Mouse (Mus musculus) gastrocnemius, postnatal 14 days (tissue): Measurements from ENCODE around the gene Tdrd7. TPM values are rescaled to one million over a fixed set of nuclear protein-coding genes. Genes with fewer than 3 reads are reported as not detected.

Experiments
- DNase-seq: peaks from one replicate; pipeline ENCODE4 v3.0.0; 2021; ENCODE audit warnings: mixed read lengths
- intact Hi-C: fragments of 180-260 bp; cut with DNase I; formaldehyde crosslinking; loops from one replicate; pipeline ENCODE4 v1.15.1; 2025; ENCODE audit warnings: low total_unique reads
- total RNA-seq, 2 experiments: library from RNA; stranded (reverse); gene quantifications; 2 replicates each; pipeline ENCODE4 v1.2.3; 2021

The Tdrd7 gene
- total RNA-seq, 2 experiments from 2014 or later = 8.2 to 9.3 TPM

GRCm38 (mm10) chr4:45970048-45970560 lies 5.0 kb downstream of the Tdrd7 start:
- no peak for DNase-seq
- intact Hi-C loops = loop anchor here (10.0 kb wide), 2 partner anchors 55 to 155 kb away; no protein-coding TSS in a partner anchor

GRCm38 (mm10) chr4:45971806-45972447 lies 6.8 kb downstream of the Tdrd7 start:
- intact Hi-C loops = loop anchor here (10.0 kb wide), 2 partner anchors 53 to 153 kb away; no protein-coding TSS in a partner anchor

GRCm38 (mm10) chr4:45972448-45972854 lies 7.3 kb downstream of the Tdrd7 start:
- intact Hi-C loops = loop anchor here (10.0 kb wide), 2 partner anchors 52 to 152 kb away; no protein-coding TSS in a partner anchor
- peak; percentile 65 for DNase-seq

More at GRCm38 (mm10) chr4:45971806-45972447, 6.8 kb downstream of the Tdrd7 start:
- peak; percentile 99 for DNase-seq

- intact Hi-C loops = loop anchor here (10.0 kb wide), 2 partner anchors 52 to 152 kb away; no protein-coding TSS in a partner anchor
- no peak for DNase-seq
These were observed 7.8 kb downstream of the Tdrd7 start for GRCm38 (mm10) chr4:45972951-45973350.

- intact Hi-C loops = loop anchor here (10.0 kb wide), 2 partner anchors 48 to 148 kb away; no protein-coding TSS in a partner anchor
- no peak for DNase-seq
These were observed 12.0 kb downstream of the Tdrd7 start for GRCm38 (mm10) chr4:45976931-45977667.

GRCm38 (mm10) chr4:45979916-45980315 lies 14.8 kb downstream of the Tdrd7 start:
- intact Hi-C loops = loop anchor here (10.0 kb wide), 2 partner anchors 45 to 145 kb away; no protein-coding TSS in a partner anchor
- DNase-seq = no peak

- intact Hi-C loops = no loop called here
- no peak for DNase-seq
These were observed 15.9 kb downstream of the Tdrd7 start for GRCm38 (mm10) chr4:45981054-45981453.

GRCm38 (mm10) chr4:45990427-45991135 lies 25.4 kb downstream of the Tdrd7 start:
- intact Hi-C loops = no loop called here
- DNase-seq = no peak

- intact Hi-C loops = no loop called here
- no peak for DNase-seq
These were observed 33.4 kb downstream of the Tdrd7 start for GRCm38 (mm10) chr4:45998536-45998935.

- intact Hi-C loops = no loop called here
- no peak for DNase-seq
These were observed 43.1 kb downstream of the Tdrd7 start for GRCm38 (mm10) chr4:46008142-46008793.

- intact Hi-C loops = loop anchor here (10.0 kb wide), 1 partner anchor 67 kb away; no protein-coding TSS in a partner anchor
- no peak for DNase-seq
These were observed 46.6 kb downstream of the Tdrd7 start for GRCm38 (mm10) chr4:46011698-46012097.

GRCm38 (mm10) chr4:46015605-46016004 lies 50.5 kb downstream of the Tdrd7 start:
- no peak for DNase-seq
- intact Hi-C loops = loop anchor here (10.0 kb wide), 1 partner anchor 71 kb away; no protein-coding TSS in a partner anchor

- intact Hi-C loops = loop anchor here (10.0 kb wide), 1 partner anchor 48 kb away; no protein-coding TSS in a partner anchor
- no peak for DNase-seq
These were observed 57.9 kb downstream of the Tdrd7 start for GRCm38 (mm10) chr4:46023021-46023481.

- DNase-seq = no peak
- intact Hi-C loops = loop anchor here (10.0 kb wide), 1 partner anchor 51 kb away; no protein-coding TSS in a partner anchor
These were observed 60.8 kb downstream of the Tdrd7 start for GRCm38 (mm10) chr4:46025893-46026292.

GRCm38 (mm10) chr4:46028224-46028623 lies 63.1 kb downstream of the Tdrd7 start:
- intact Hi-C loops = loop anchor here (10.0 kb wide), 1 partner anchor 53 kb away; no protein-coding TSS in a partner anchor
- peak; percentile 59 for DNase-seq

- DNase-seq = no peak
- intact Hi-C loops = loop anchor here (10.0 kb wide), 1 partner anchor 54 kb away; no protein-coding TSS in a partner anchor
These were observed 63.6 kb downstream of the Tdrd7 start for GRCm38 (mm10) chr4:46028781-46029180.

- intact Hi-C loops = loop anchor here (10.0 kb wide), 1 partner anchor 55 kb away; no protein-coding TSS in a partner anchor
- DNase-seq = peak; percentile 46
These were observed 64.4 kb downstream of the Tdrd7 start for GRCm38 (mm10) chr4:46029552-46029951.

GRCm38 (mm10) chr4:46032448-46032847 lies 67.3 kb downstream of the Tdrd7 start:
- intact Hi-C loops = loop anchor here (10.0 kb wide), 1 partner anchor 92 kb away; no protein-coding TSS in a partner anchor
- no peak for DNase-seq
